In the genomic region with DNA sequence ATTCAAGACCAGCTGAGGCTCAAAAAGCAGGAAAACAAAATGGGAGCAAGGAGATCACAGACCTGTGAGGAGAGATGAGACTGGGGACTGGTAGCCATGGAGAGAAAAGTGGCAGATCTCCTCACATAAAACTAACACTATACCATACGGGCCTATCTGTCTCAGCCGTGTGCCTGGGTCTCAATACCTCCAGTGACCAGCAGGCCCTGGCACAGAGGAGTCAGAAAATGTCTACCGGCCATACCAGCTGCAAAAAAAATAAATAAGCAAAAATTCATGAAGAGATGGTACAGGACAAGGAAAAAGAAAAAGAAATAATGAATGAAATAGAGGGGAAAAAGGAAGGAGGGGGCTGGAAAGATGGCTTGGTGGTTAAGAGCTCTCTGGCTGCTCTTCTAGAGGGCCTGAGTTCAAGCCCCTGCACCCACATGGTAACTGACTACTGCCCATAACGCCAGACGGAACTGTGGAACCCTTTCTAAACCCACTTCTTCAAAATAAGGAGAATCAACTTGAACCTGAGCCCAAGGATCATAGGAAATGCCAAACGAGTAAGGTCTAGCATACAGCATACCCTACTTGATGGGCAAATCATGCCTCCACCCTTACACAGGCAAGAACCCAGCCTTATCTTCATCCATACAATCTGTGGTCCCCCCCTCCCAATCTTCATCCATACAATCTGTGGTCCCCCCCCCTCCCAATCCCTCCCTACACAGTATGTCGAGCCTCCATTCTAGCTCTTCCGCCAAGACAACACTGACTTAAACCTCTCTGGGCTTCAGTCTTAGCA, we compare ENCODE assay signal across 13 mouse cellular contexts. TPM values are rescaled to one million over a fixed set of nuclear protein-coding genes. Genes with fewer than 3 reads are reported as not detected.
DNase-seq lines count a peak whose midpoint lies in the region; ATAC-seq and TF ChIP-seq lines count a peak whose summit lies in the region.
"Had no signal": no experiment of that assay in that cellular context is flagged by ENCODE, and none has a peak within 500 bp of the region (broad histone marks: within the 10 kb centered on the region; RNA-seq: fewer than 3 reads in every experiment).

No protein-coding gene starts in this region.

- peaks cover 23% of the 10 kb centered on the region for H3K36me3 ChIP-seq in hindbrain, embryonic 10.5 days
- H3K36me3 ChIP-seq in hindbrain, embryonic 11.5 days (ENCODE audit: control insufficient read depth, insufficient read depth, low read length), result no peaks in the 10 kb centered on the region
- peaks cover 58% of the 10 kb centered on the region for H3K36me3 ChIP-seq in E14TG2a.4 (ENCODE audit: insufficient read depth, low read length)
- H3K36me3 ChIP-seq in forebrain, embryonic 13.5 days (ENCODE audit: poor library complexity, severe bottlenecking), result peaks cover 12% of the 10 kb centered on the region
- H3K36me3 ChIP-seq in liver, embryonic 12.5 days, result peaks cover 18% of the 10 kb centered on the region

- DNase-seq in hindbrain, embryonic 10.5 days (ENCODE audit: low spot score), result no peak
- DNase-seq in hindbrain, embryonic 11.5 days (ENCODE audit: low spot score), result no peak
- no peak for DNase-seq in frontal cortex, postnatal 10 days (ENCODE audit: low spot score in 2 of 2)
- no peak for DNase-seq in layer of hippocampus, postnatal 36 days
- DNase-seq: adrenal gland, adult 8-10 months; cerebellum, postnatal 36 days; gastrocnemius, postnatal 14 days; kidney, postnatal 10 days; thymus, postnatal 4 days had no signal

- no peak for TF ChIP-seq CTCF in E14TG2a.4 (conservative IDR thresholded peaks at IDR 0.05; ENCODE audit: low read length)

- peak overlapping the region; percentile 68 for H3K4me3 ChIP-seq in hindbrain, embryonic 10.5 days
- H3K4me3 ChIP-seq in hindbrain, embryonic 11.5 days (ENCODE audit: low read depth, low read length), result no peak overlapping the region
- peak overlapping the region; percentile 93 for H3K4me3 ChIP-seq in E14TG2a.4 (replicated peaks; ENCODE audit: low read length)
- H3K4me3 ChIP-seq in forebrain, embryonic 13.5 days, result peak overlapping the region; percentile 71; the same call in 1 of the 2 replicates
- peak overlapping the region; percentile 82 for H3K4me3 ChIP-seq in liver, embryonic 12.5 days

- WGBS in hindbrain, embryonic 10.5 days, result 87% methylated on average over 8 of the region's 8 CpGs
- 86% methylated on average over 8 of the region's 8 CpGs for WGBS in hindbrain, embryonic 11.5 days
- WGBS in forebrain, embryonic 13.5 days, result 85% methylated on average over 8 of the region's 8 CpGs
- 67% methylated on average over 8 of the region's 8 CpGs for WGBS in liver, embryonic 12.5 days (ENCODE audit: insufficient replicate concordance)

- no peaks in the 10 kb centered on the region for H3K9me3 ChIP-seq in hindbrain, embryonic 10.5 days
- no peaks in the 10 kb centered on the region for H3K9me3 ChIP-seq in hindbrain, embryonic 11.5 days (ENCODE audit: control insufficient read depth, low read length)
- no peaks in the 10 kb centered on the region for H3K9me3 ChIP-seq in E14TG2a.4 (ENCODE audit: low read length)
- no peaks in the 10 kb centered on the region for H3K9me3 ChIP-seq in forebrain, embryonic 13.5 days (replicated peaks)
- H3K9me3 ChIP-seq in liver, embryonic 12.5 days (replicated peaks), result no peaks in the 10 kb centered on the region

- H3K4me2 ChIP-seq in hindbrain, embryonic 11.5 days (replicated peaks; ENCODE audit: low read depth, low read length), result no peak overlapping the region
- peak overlapping the region; percentile 76 for H3K4me2 ChIP-seq in forebrain, embryonic 13.5 days
- peak overlapping the region; percentile 94 for H3K4me2 ChIP-seq in liver, embryonic 12.5 days

- H3K27ac ChIP-seq in hindbrain, embryonic 10.5 days, result peak overlapping the region; percentile 92; the same call in 1 of the 2 replicates
- no peak overlapping the region for H3K27ac ChIP-seq in hindbrain, embryonic 11.5 days (ENCODE audit: low read depth, low read length)
- no peak overlapping the region for H3K27ac ChIP-seq in forebrain, embryonic 13.5 days
- no peak overlapping the region for H3K27ac ChIP-seq in liver, embryonic 12.5 days

- no peak for ATAC-seq in hindbrain, embryonic 11.5 days (ENCODE audit: low FRiP score)
- ATAC-seq in forebrain, embryonic 13.5 days, result no peak
- ATAC-seq in liver, embryonic 12.5 days, result no peak
- ATAC-seq in inflammation-experienced regulatory T-cells, adult 6 months, result no peak

- H3K27me3 ChIP-seq in hindbrain, embryonic 10.5 days (ENCODE audit: insufficient read depth, poor library complexity, severe bottlenecking), result peaks cover 7% of the 10 kb centered on the region; the same call in 1 of the 2 replicates
- H3K27me3 ChIP-seq in hindbrain, embryonic 11.5 days (ENCODE audit: control insufficient read depth, insufficient read depth, low read length), result no peaks in the 10 kb centered on the region
- no peaks in the 10 kb centered on the region for H3K27me3 ChIP-seq in E14TG2a.4 (ENCODE audit: insufficient read depth, low read length)
- no peaks in the 10 kb centered on the region for H3K27me3 ChIP-seq in forebrain, embryonic 13.5 days
- no peaks in the 10 kb centered on the region for H3K27me3 ChIP-seq in liver, embryonic 12.5 days (replicated peaks)

- H3K4me1 ChIP-seq in hindbrain, embryonic 10.5 days (replicated peaks), result peaks cover 32% of the 10 kb centered on the region
- H3K4me1 ChIP-seq in hindbrain, embryonic 11.5 days (replicated peaks; ENCODE audit: control insufficient read depth, insufficient read depth, low read length), result no peaks in the 10 kb centered on the region
- peaks cover 70% of the 10 kb centered on the region for H3K4me1 ChIP-seq in E14TG2a.4 (replicated peaks; ENCODE audit: low read depth, low read length)
- H3K4me1 ChIP-seq in forebrain, embryonic 13.5 days, result peaks cover 29% of the 10 kb centered on the region
- peaks cover 54% of the 10 kb centered on the region for H3K4me1 ChIP-seq in liver, embryonic 12.5 days

- H3K9ac ChIP-seq in hindbrain, embryonic 11.5 days (ENCODE audit: low read depth, low read length), result no peak overlapping the region
- H3K9ac ChIP-seq in forebrain, embryonic 13.5 days, result peak overlapping the region; percentile 88
- H3K9ac ChIP-seq in liver, embryonic 12.5 days, result peak overlapping the region; percentile 91; the same call in 1 of the 2 replicates

RNA-seq across cellular contexts. Expression of gene Ahcy, which starts 1.7 kb away (rescaled TPM):
- polyA plus RNA-seq in hindbrain, embryonic 10.5 days (2016; fragmentation: Nextera tagmentation; extraction: Ambion mirVana), result 85.0 and 105 TPM in 2 replicates
- 75.6 and 75.8 TPM in 2 replicates for polyA plus RNA-seq in hindbrain, embryonic 11.5 days (2014; fragmentation: Nextera tagmentation; extraction: Ambion mirVana)
- polyA plus RNA-seq in forebrain, embryonic 13.5 days (2015; fragmentation: Nextera tagmentation; extraction: Ambion mirVana), result 53.9 and 57.0 TPM in 2 replicates
- polyA plus RNA-seq in liver, embryonic 12.5 days (2016; fragmentation: Nextera tagmentation; extraction: Ambion mirVana), result 65.4 and 67.1 TPM in 2 replicates
- 10 to 100 TPM; 26.3 to 55.1 (median 40.2) TPM for polyA plus RNA-seq in inflammation-experienced regulatory T-cells, adult 6 months (2017; shearing (Covaris generic))
- total RNA-seq in layer of hippocampus, postnatal 36 days (2021), result 10 to 100 TPM; 15.3 to 15.5 TPM

RNA-seq across cellular contexts. Expression of gene Gm14226, which starts 54.5 kb away (rescaled TPM):
- polyA plus RNA-seq in hindbrain, embryonic 10.5 days (2016; fragmentation: Nextera tagmentation; extraction: Ambion mirVana), result 0.14 and 0.31 TPM in 2 replicates
- polyA plus RNA-seq in hindbrain, embryonic 11.5 days (2014; fragmentation: Nextera tagmentation; extraction: Ambion mirVana), result 0.60 and 0.62 TPM in 2 replicates
- polyA plus RNA-seq in forebrain, embryonic 13.5 days (2015; fragmentation: Nextera tagmentation; extraction: Ambion mirVana), result 0.06 and 0.14 TPM in 2 replicates
- polyA plus RNA-seq in liver, embryonic 12.5 days (2016; fragmentation: Nextera tagmentation; extraction: Ambion mirVana), result 0.53 and 0.62 TPM in 2 replicates
- under 1 TPM in 1 of 3 experiments, not detected in 2; 0.17 TPM for polyA plus RNA-seq in inflammation-experienced regulatory T-cells, adult 6 months (2017; shearing (Covaris generic))
- under 1 TPM; 0.27 to 0.30 TPM for total RNA-seq in layer of hippocampus, postnatal 36 days (2021)
- total RNA-seq: gastrocnemius, postnatal 14 days had no signal
